Comparison of ENCODE assay signal across 28 mouse cellular contexts in genomic region chr5:149119341-149119881, GRCm38 (mm10).
DNase-seq lines count a peak whose midpoint lies in the region; TF ChIP-seq lines count a peak whose summit lies in the region.
"Had no signal": no experiment of that assay in that cellular context is flagged by ENCODE, and none has a peak within 500 bp of the region (broad histone marks: within the 10 kb centered on the region; RNA-seq: fewer than 3 reads in every experiment).

No protein-coding gene starts in this region.

- no peaks in the 10 kb centered on the region for H3K27me3 ChIP-seq in small intestine, adult 2 months (ENCODE audit: control insufficient read depth, insufficient read depth, low read length)
- H3K27me3 ChIP-seq: heart, embryonic 13.5 days; hindbrain, embryonic 12.5 days; limb, embryonic 15.5 days; neural tube, embryonic 12.5 days; stomach, embryonic 15.5 days had no signal

- DNase-seq in heart, adult 11 months, result peak; percentile 36
- DNase-seq in heart, postnatal 14 days, result no peak
- DNase-seq in thymus, postnatal 0 days (ENCODE audit: low spot score), result peak; percentile 80
- DNase-seq in thymus, postnatal 4 days, result no peak
- DNase-seq in left cerebral cortex, postnatal 4 days, result no peak
- no peak for DNase-seq in urinary bladder, postnatal 25 days (ENCODE audit: low spot score)
- DNase-seq: adrenal gland, adult 2 months; adrenal gland, postnatal 36 days; cerebellum, adult 9-10 months; cerebellum, postnatal 36 days; heart, postnatal 36 days; kidney, adult 8-10 months; kidney, postnatal 4 days; layer of hippocampus, postnatal 36 days; lung, embryonic 14.5 days; lung, postnatal 14 days; midbrain, embryonic 14.5 days; right cerebral cortex, adult 18-20 months had no signal

- H3K27ac ChIP-seq in small intestine, adult 2 months (ENCODE audit: insufficient read depth, low read depth, low read length), result peak overlapping the region; percentile 58; the same call in 1 of the 2 replicates
- H3K27ac ChIP-seq: heart, embryonic 13.5 days; hindbrain, embryonic 12.5 days; hindbrain, postnatal 0 days; kidney, postnatal 0 days; limb, embryonic 15.5 days; liver, embryonic 14.5 days; neural tube, embryonic 12.5 days; stomach, embryonic 15.5 days had no signal

- no peak overlapping the region for H3K4me3 ChIP-seq in small intestine, adult 2 months (ENCODE audit: low read depth, low read length)
- H3K4me3 ChIP-seq: heart, embryonic 13.5 days; hindbrain, embryonic 12.5 days; limb, embryonic 10.5 days; limb, embryonic 15.5 days; neural tube, embryonic 12.5 days; stomach, embryonic 15.5 days had no signal

- intact Hi-C loops in heart, postnatal 14 days (cut with DNase I), result no loop called here
- intact Hi-C loops in left cerebral cortex, postnatal 4 days (cut with DNase I), result no loop called here

- no peaks in the 10 kb centered on the region for H3K4me1 ChIP-seq in small intestine, adult 2 months (ENCODE audit: control insufficient read depth, insufficient read depth, insufficient read length, low read length)
- H3K4me1 ChIP-seq: heart, embryonic 13.5 days had no signal

- H3K36me3 ChIP-seq in small intestine, adult 2 months (ENCODE audit: control insufficient read depth, insufficient read depth, low read length), result no peaks in the 10 kb centered on the region
- H3K36me3 ChIP-seq: heart, embryonic 13.5 days; hindbrain, embryonic 12.5 days; limb, embryonic 10.5 days; limb, embryonic 15.5 days; neural tube, embryonic 12.5 days; stomach, embryonic 15.5 days had no signal

- TF ChIP-seq POLR2A in small intestine, adult 2 months (IDR thresholded peaks at IDR 0.05; ENCODE audit: low read depth, low read length), result no peak

- TF ChIP-seq CTCF in small intestine, adult 2 months (IDR thresholded peaks at IDR 0.05; ENCODE audit: extremely low read depth, insufficient read length, insufficient replicate concordance, low read depth, low read length), result no peak

- WGBS in small intestine, adult 2 months, result 84% methylated on average over 16 of the region's 16 CpGs

Comparison
In these comparisons a context has a peak if more than half of its experiments do, and no peak if none do; other contexts are left out.
1. DNase-seq: peak in heart, adult 11 months (single experiment) and thymus, postnatal 0 days (single experiment); none in heart, postnatal 14 days (0 of 2), thymus, postnatal 4 days (single experiment), left cerebral cortex, postnatal 4 days (single experiment) and urinary bladder, postnatal 25 days (single experiment).